Mouse (Mus musculus) embryo, embryonic 9.5 days (tissue): ENCODE results near the gene D5Ertd577e.
"Not testable (repeated sequence)": the region's sequence is repeated elsewhere in the genome, so short reads cannot be mapped to it uniquely, and the experiment has no call there.

ENCODE experiments used
- DNase-seq: peaks from one replicate; pipeline ENCODE4 v3.0.0-alpha.2; 2017; ENCODE audit errors: extremely low spot score

The D5Ertd577e gene

DNA sequence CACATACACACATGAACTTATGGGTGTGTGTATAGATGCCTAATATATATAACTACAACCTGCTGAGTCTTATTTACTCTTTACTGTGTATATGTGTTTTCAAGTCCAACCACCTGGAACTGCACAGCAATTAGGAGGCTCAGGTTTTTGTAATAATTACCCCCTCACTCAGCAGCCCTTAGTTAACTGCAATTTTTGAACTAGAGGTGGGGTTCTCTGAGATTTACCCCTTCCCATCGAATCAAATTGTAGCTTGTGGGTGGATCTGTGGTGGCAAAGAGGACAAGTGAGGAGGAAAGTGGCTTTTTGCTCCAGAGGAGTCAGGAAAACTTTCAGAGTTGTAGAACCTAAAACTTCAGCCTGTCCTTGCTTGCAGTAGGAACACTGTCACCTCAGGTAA, at the start of gene D5Ertd577e:
Gene D5Ertd577e (plus strand): TSS at position 301 of the 400 bp plus-strand sequence.
- DNase-seq, result not testable (repeated sequence)

GRCm38 (mm10) chr5:95510458-95510857, 53.9 kb downstream of the D5Ertd577e start, which contains the start of gene Gm3286:
TSS of gene Gm3286 (plus strand) at chr5:95510758.
- DNase-seq, result not testable (repeated sequence)
